In genomic region chr14:103526286-103526685, GRCm38 (mm10) we compare ENCODE assay signal across 23 mouse cellular contexts. TPM values are rescaled to one million over a fixed set of nuclear protein-coding genes. Genes with fewer than 3 reads are reported as not detected.
DNase-seq lines count a peak whose midpoint lies in the region; ATAC-seq and TF ChIP-seq lines count a peak whose summit lies in the region.
"Had no signal": no experiment of that assay in that cellular context is flagged by ENCODE, and none has a peak within 500 bp of the region (broad histone marks: within the 10 kb centered on the region; RNA-seq: fewer than 3 reads in every experiment).

No protein-coding gene starts in this region.

- DNase-seq in lung, postnatal 36 days, result peak; percentile 7
- DNase-seq in lung, adult 2 months, result no peak
- no peak for DNase-seq in gastrocnemius, postnatal 14 days
- DNase-seq in left cerebral cortex, adult 18-20 months (ENCODE audit: low spot score in 2 of 2), result no peak
- no peak for DNase-seq in urinary bladder, postnatal 36 days (ENCODE audit: low spot score in 2 of 2)
- DNase-seq: adrenal gland, adult 2 months; adrenal gland, adult 8-10 months; adrenal gland, postnatal 10 days; adrenal gland, postnatal 14 days; adrenal gland, postnatal 25 days; adrenal gland, postnatal 36 days; B cell, adult 2 months; cerebellum, adult 11 months; cerebellum, adult 11-12 months had no signal

- TF ChIP-seq CTCF in lung, adult 2 months (IDR thresholded peaks at IDR 0.05; ENCODE audit: insufficient read depth, low read length), result no peak

- H3K4me3 ChIP-seq in lung, adult 2 months (replicated peaks; ENCODE audit: extremely low read depth, low read depth, low read length), result no peak overlapping the region

- WGBS in lung, adult 2 months, result 74% methylated on average over 1 of the region's 1 CpGs

- ATAC-seq in granulocyte monocyte progenitor cell, adult 5-6 weeks (replicated peaks; ENCODE audit: poor library complexity, severe bottlenecking), result peak; percentile 42
- ATAC-seq in megakaryocyte, adult 5-6 weeks (ENCODE audit: poor library complexity, severe bottlenecking), result peak; percentile 68
- peak; percentile 66 for ATAC-seq in megakaryocyte progenitor cell, adult 5-6 weeks (replicated peaks; ENCODE audit: poor library complexity)
- ATAC-seq: activated CD4-positive, CD25-positive, alpha-beta regulatory T cell, adult 4 months; CD4-positive, CD25-positive, alpha-beta regulatory T cell, adult 4 months; Patski had no signal

- intact Hi-C loops in gastrocnemius, postnatal 14 days (cut with DNase I; ENCODE audit: low total_unique reads), result no loop called here

- no peak for TF ChIP-seq POLR2A in lung, adult 2 months (IDR thresholded peaks at IDR 0.05; ENCODE audit: borderline replicate concordance, extremely low read depth, low read depth, low read length)

- no peaks in the 10 kb centered on the region for H3K4me1 ChIP-seq in lung, adult 2 months (ENCODE audit: control insufficient read depth, insufficient read depth, low read length)

RNA-seq across cellular contexts. Expression of gene Scel, which starts 13.1 kb away (rescaled TPM):
- 6.4 and 8.1 TPM in 2 replicates for polyA plus RNA-seq in lung, adult 2 months (2012; rRNA removed)
- total RNA-seq in granulocyte monocyte progenitor cell, adult 5-6 weeks (2014; fragmentation: Nextera tagmentation), result 0.38 TPM in 1 of 2 replicates, not detected in the other
- 0.09 TPM in 1 of 2 replicates, not detected in the other for total RNA-seq in granulocyte monocyte progenitor cell, adult 5-6 weeks (2017)
- 0.51 and 0.73 TPM in 2 replicates for total RNA-seq in megakaryocyte, adult 5-6 weeks (2015)
- 0.62 and 1.7 TPM in 2 replicates for total RNA-seq in megakaryocyte, adult 5-6 weeks (2017)
- total RNA-seq in megakaryocyte progenitor cell, adult 5-6 weeks (2015), result not detected in 2 replicates
- not detected in 2 replicates for total RNA-seq in megakaryocyte progenitor cell, adult 5-6 weeks (2017)
- total RNA-seq in gastrocnemius, postnatal 14 days (2021), result under 1 TPM in 1 of 2 experiments, not detected in 1; 0.18 TPM
- 1 to 10 TPM; 1.4 to 2.1 TPM for total RNA-seq in left cerebral cortex, adult 18-20 months (2021)
- total RNA-seq: adrenal gland, postnatal 10 days; adrenal gland, postnatal 14 days; G1E; MEL had no signal
- polyA plus RNA-seq: activated CD4-positive, CD25-positive, alpha-beta regulatory T cell, adult 4 months; C2C12; G1E had no signal
